Mouse (Mus musculus) embryonic fibroblast, embryonic 13.5 days (primary cell): ENCODE results near the gene Gpr183.

Experiments
- CTCF ChIP-seq: IDR thresholded peaks from 2 replicates; pipeline ENCODE4 v1.5.1; 2011; ENCODE audit warnings: mild to moderate bottlenecking, control low read depth, low read length, moderate library complexity, borderline replicate concordance; ENCODE audit not compliant: insufficient read depth
- POLR2A ChIP-seq: IDR thresholded peaks from 2 replicates; pipeline ENCODE4 v1.6.1; 2011; ENCODE audit warnings: low read depth, mild to moderate bottlenecking, control low read depth, low read length, moderate library complexity

- TF ChIP-seq CTCF (no peak), POLR2A (no peak)
Measured at GRCm38 (mm10) chr14:121916311-121917094, 48.5 kb downstream of the Gpr183 start.
